Mouse (Mus musculus): ENCODE measurements at regions not wholly inside any gene's neighbourhood (a gene's known extent, or its start where the extent isn't known, plus 50 kb on each side); places are given as distances from the start of the nearest gene placed in this dataset.

- TF ChIP-seq USF1 (IDR thresholded peaks at IDR 0.05; ENCODE audit: low read depth, low read length) = no peak
- no peak for TF ChIP-seq POLR2AphosphoS2 (IDR thresholded peaks at IDR 0.05; ENCODE audit: low read length)
- TF ChIP-seq RCOR1 (IDR thresholded peaks at IDR 0.05; ENCODE audit: low read depth, low read length) = no peak
- TF ChIP-seq GABPA (IDR thresholded peaks at IDR 0.05; ENCODE audit: low read depth, low read length) = no peak
- no peak for TF ChIP-seq ZNF384 (IDR thresholded peaks at IDR 0.05; ENCODE audit: low read depth, low read length)
- TF ChIP-seq KAT2A (conservative IDR thresholded peaks at IDR 0.05; ENCODE audit: low read depth, low read length) = no peak
- TF ChIP-seq NRF1 (IDR thresholded peaks at IDR 0.05; ENCODE audit: insufficient read depth, low read depth, low read length, poor library complexity, severe bottlenecking) = no peak
- TF ChIP-seq TAL1 (IDR thresholded peaks at IDR 0.05; ENCODE audit: low read length) = no peak
- TF ChIP-seq MYB (IDR thresholded peaks at IDR 0.05; ENCODE audit: low read depth, low read length) = no peak
- no peak for TF ChIP-seq BHLHE40 (IDR thresholded peaks at IDR 0.05; ENCODE audit: borderline replicate concordance, low read depth, low read length)
- TF ChIP-seq JUND (IDR thresholded peaks at IDR 0.05; ENCODE audit: low read depth, low read length) = no peak
- TF ChIP-seq MYC (IDR thresholded peaks at IDR 0.05; ENCODE audit: low read depth, low read length) = no peak
- TF ChIP-seq HCFC1 (IDR thresholded peaks at IDR 0.05; ENCODE audit: low read depth, low read length) = no peak
- TF ChIP-seq TCF12 (IDR thresholded peaks at IDR 0.05; ENCODE audit: low read depth, low read length) = no peak
- TF ChIP-seq ZKSCAN1 (IDR thresholded peaks at IDR 0.05; ENCODE audit: low read depth, low read length) = no peak
- no peak for TF ChIP-seq SIN3A (IDR thresholded peaks at IDR 0.05; ENCODE audit: low read length)
- no peak for TF ChIP-seq CHD2 (IDR thresholded peaks at IDR 0.05; ENCODE audit: low read length)
- no peak for TF ChIP-seq EP300 (IDR thresholded peaks at IDR 0.05; ENCODE audit: low read depth in 1 of 2, low read length in 2 of 2)
- Histone ChIP-seq H3K9me3 (replicated peaks; ENCODE audit: insufficient read depth, low read length) (no peaks in the 10 kb centered on the region), H3K36me3 (ENCODE audit: control insufficient read depth in 1 of 2, insufficient read depth in 2 of 2, low read length in 2 of 2) (no peaks in the 10 kb centered on the region), H3K27me3 (ENCODE audit: control insufficient read depth in 1 of 2, insufficient read depth in 2 of 2, low read length in 2 of 2) (no peaks in the 10 kb centered on the region), H3K9ac (ENCODE audit: control insufficient read depth, low read depth, low read length, poor library complexity, severe bottlenecking) (no peak overlapping the region), H3K4me3 (ENCODE audit: control insufficient read depth in 1 of 2, insufficient read depth in 1 of 2, low read depth in 2 of 2, low read length in 2 of 2) (no peak overlapping the region), H3K27ac (ENCODE audit: control insufficient read depth, low read depth, low read length) (no peak overlapping the region), H3K4me1 (ENCODE audit: control insufficient read depth in 1 of 2, insufficient read depth in 2 of 2, low read length in 2 of 2) (no peaks in the 10 kb centered on the region), H3K79me2 (ENCODE audit: control insufficient read depth, insufficient read depth, low read length, poor library complexity) (no peaks in the 10 kb centered on the region)
- no peak for DNase-seq (ENCODE audit: low read depth, low spot score)
These were observed 226.9 kb downstream of the Gm11077 start for GRCm38 (mm10) chr6:140955751-140956521.

DNA sequence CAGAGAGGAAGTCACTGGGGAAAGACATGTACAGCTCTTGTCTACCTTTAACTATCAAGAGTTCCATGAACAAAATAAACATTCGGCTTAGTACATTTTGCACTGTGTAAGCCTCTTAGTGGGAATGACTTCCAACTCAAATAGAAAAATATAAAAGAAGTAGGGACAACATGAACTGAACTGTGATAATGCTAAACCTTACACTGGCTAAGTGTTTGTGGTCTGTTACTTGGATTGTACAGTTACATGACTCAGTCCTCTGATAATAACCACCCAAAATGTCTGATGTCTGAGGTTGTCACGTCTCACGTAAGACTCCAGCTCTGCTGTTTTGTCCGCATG, 227.4 kb downstream of the Gm11077 start:
- no peaks in the 10 kb centered on the region for H3K9me3 ChIP-seq (replicated peaks; ENCODE audit: insufficient read depth, low read length)
- no peaks in the 10 kb centered on the region for H3K79me2 ChIP-seq (ENCODE audit: control insufficient read depth, insufficient read depth, low read length, poor library complexity)
- no peak overlapping the region for H3K4me3 ChIP-seq (ENCODE audit: control insufficient read depth in 1 of 2, insufficient read depth in 1 of 2, low read depth in 2 of 2, low read length in 2 of 2)
- TF ChIP-seq POLR2AphosphoS2 (IDR thresholded peaks at IDR 0.05; ENCODE audit: low read length) (no peak), MYB (IDR thresholded peaks at IDR 0.05; ENCODE audit: low read depth, low read length) (no peak), RCOR1 (IDR thresholded peaks at IDR 0.05; ENCODE audit: low read depth, low read length) (no peak), GABPA (IDR thresholded peaks at IDR 0.05; ENCODE audit: low read depth, low read length) (no peak), CHD2 (IDR thresholded peaks at IDR 0.05; ENCODE audit: low read length) (no peak), HCFC1 (IDR thresholded peaks at IDR 0.05; ENCODE audit: low read depth, low read length) (no peak), BHLHE40 (IDR thresholded peaks at IDR 0.05; ENCODE audit: borderline replicate concordance, low read depth, low read length) (no peak), EP300 (IDR thresholded peaks at IDR 0.05; ENCODE audit: low read depth in 1 of 2, low read length in 2 of 2) (no peak), POLR2AphosphoS5 (IDR thresholded peaks at IDR 0.05; ENCODE audit: borderline replicate concordance, low read depth, low read length) (no peak), ETS1 (IDR thresholded peaks at IDR 0.05; ENCODE audit: low read depth, low read length) (no peak), JUND (IDR thresholded peaks at IDR 0.05; ENCODE audit: low read depth, low read length) (no peak), MXI1 (IDR thresholded peaks at IDR 0.05; ENCODE audit: low read depth, low read length) (no peak), RAD21 (IDR thresholded peaks at IDR 0.05; ENCODE audit: low read depth, low read length) (no peak), GATA1 (IDR thresholded peaks at IDR 0.05; ENCODE audit: low read depth, low read length) (no peak), MAFK (IDR thresholded peaks at IDR 0.05; ENCODE audit: borderline replicate concordance, low read depth, low read length) (no peak), POLR2A (IDR thresholded peaks at IDR 0.05; ENCODE audit: control insufficient read depth in 1 of 2, insufficient read depth in 1 of 2, low read depth in 1 of 2, low read length in 2 of 2, poor library complexity in 1 of 2) (no peak), CHD1 (IDR thresholded peaks at IDR 0.05; ENCODE audit: low read depth, low read length) (no peak), KAT2A (conservative IDR thresholded peaks at IDR 0.05; ENCODE audit: low read depth, low read length) (no peak)
- H3K27ac ChIP-seq (ENCODE audit: control insufficient read depth, low read depth, low read length) = no peak overlapping the region
- H3K9ac ChIP-seq (ENCODE audit: control insufficient read depth, low read depth, low read length, poor library complexity, severe bottlenecking) = no peak overlapping the region
- H3K36me3 ChIP-seq (ENCODE audit: control insufficient read depth in 1 of 2, insufficient read depth in 2 of 2, low read length in 2 of 2) = no peaks in the 10 kb centered on the region
- DNase-seq (ENCODE audit: low read depth, low spot score) = no peak
- H3K4me1 ChIP-seq (ENCODE audit: control insufficient read depth in 1 of 2, insufficient read depth in 2 of 2, low read length in 2 of 2) = no peaks in the 10 kb centered on the region
- H3K27me3 ChIP-seq (ENCODE audit: control insufficient read depth in 1 of 2, insufficient read depth in 2 of 2, low read length in 2 of 2) = no peaks in the 10 kb centered on the region

All from MEL (cell line).